Mouse (Mus musculus) ZHBTc4 (cell line): ENCODE measurements around the gene AI854703.

ENCODE experiments used
- DNase-seq: peaks from one replicate; pipeline ENCODE4 v3.0.0-alpha.2; 2011; ENCODE audit warnings: low read depth, low spot score

The AI854703 gene

DNA sequence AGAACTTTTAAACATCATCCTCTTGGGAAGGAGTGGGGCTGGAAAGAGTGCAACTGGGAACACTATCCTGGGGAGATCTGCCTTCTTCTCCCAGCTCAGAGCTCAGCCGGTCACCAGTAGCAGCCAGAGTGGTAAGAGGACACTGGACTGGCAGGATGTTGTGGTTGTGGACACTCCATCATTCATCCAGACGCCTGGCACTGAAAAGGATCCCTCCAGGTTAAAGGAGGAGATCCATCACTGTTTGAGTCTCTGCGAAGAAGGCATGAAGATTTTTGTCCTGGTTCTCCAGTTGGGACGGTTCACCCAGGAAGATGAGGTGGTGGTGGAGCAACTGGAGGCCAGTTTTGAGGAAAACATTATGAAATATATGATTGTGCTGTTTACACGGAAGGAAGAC lies 32.2 kb downstream of the AI854703 start:
- DNase-seq, result no peak

GRCm38 (mm10) chr6:48664750-48665149 lies 38.2 kb downstream of the AI854703 start:
- no peak for DNase-seq

DNA sequence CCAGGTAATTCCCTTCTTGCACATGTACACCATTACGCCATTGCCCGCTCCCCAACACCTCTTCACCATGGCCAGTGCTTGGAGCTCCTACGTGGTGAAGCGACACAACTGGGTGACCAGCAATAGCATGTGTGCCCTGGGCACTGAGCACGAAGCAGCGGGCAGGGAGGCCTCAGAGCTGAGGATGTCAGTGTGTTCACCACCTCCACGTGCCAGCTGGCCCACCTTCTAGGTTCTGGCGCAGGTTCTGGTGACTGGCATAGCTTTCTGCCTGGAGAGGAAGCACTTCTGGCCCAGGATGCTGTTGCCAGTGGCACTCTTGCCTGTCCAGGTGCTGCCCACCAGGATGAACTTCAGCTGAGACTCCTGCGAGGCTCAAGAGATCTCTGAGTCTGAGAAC lies 38.9 kb downstream of the AI854703 start:
- no peak for DNase-seq

DNA sequence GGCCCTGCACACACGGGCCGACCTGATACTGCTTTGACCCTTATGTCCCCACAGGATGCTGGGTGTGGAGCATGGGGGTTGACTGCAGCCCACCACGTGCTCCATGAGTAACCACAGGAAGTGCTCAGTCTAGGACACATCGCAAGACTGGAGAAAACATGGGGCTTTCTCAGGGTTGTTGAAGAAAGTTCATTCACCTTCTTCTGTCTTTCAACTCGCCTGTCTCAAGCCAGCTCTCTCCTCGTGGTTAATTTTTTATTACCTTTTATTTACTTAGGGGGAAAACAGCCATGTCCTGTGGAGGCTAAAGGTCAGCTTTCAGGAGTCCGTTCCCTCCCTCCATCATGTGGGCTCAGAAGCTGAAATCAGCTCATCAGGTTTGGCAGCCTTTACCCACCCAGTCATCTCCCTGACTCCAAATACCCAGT lies 39.6 kb downstream of the AI854703 start:
- DNase-seq, result no peak

DNA sequence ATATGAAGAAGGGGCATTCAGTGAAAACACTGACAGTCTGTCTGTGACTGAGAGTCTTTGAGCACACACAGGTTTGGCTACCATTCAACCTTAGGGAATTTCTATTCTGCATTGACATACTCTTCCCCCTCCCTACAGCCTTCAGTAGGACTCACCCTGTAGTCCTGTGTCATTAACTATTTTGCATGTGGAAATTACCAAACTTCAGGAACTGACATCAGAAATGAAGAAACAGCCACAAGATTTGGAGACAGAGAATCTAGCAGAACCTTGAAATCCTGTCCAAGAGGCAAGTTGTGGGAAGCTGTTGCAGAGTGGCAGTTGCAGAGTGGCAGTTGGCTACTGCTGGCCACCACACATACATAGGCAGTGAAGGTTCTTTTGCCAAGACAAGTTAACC lies 41.5 kb downstream of the AI854703 start:
- DNase-seq, result no peak

- DNase-seq, result no peak
These were observed 42.9 kb downstream of the AI854703 start for GRCm38 (mm10) chr6:48669446-48669969.

GRCm38 (mm10) chr6:48674291-48675058 lies 47.9 kb downstream of the AI854703 start:
- peak; percentile 42 for DNase-seq

DNA sequence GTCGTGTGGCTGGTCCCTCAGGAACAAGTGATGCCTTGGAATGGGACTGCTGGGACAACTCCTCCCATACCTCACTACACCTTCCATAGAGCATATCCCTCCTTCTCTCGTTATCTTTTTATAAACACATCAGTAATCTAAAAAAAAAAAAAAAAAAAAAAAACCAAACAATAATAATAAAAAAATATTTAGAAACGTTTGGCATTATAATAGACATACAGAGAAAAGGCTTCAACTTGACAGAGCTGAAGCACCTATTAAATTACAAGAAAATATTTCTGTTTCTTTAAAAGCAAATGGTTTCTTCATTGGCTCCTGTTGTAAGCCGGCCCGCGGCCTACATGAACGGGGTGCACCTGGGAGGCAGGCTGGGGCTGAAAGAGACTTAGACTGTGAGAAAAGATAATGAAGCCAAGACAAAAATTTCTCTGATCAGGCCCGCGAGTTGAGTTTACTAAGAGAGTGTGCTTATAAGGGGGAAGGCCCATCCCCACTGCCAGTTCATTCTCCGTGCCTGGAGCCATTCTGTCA lies 48.9 kb downstream of the AI854703 start:
- no peak for DNase-seq

- DNase-seq, result peak; percentile 81
These were observed 49.6 kb downstream of the AI854703 start, which contains the start of gene Gimap9 for GRCm38 (mm10) chr6:48675931-48676859. Gene Gimap9 (plus strand): TSS chr6:48676129.

GRCm38 (mm10) chr6:48676860-48677415 lies 50.4 kb downstream of the AI854703 start:
- DNase-seq, result no peak

- no peak for DNase-seq
These were observed 51.2 kb downstream of the AI854703 start for GRCm38 (mm10) chr6:48677492-48678345.

- DNase-seq, result no peak
These were observed 51.8 kb downstream of the AI854703 start for GRCm38 (mm10) chr6:48678391-48678790.

- no peak for DNase-seq
These were observed 53.1 kb downstream of the AI854703 start for GRCm38 (mm10) chr6:48679701-48680100.

- DNase-seq, result no peak
These were observed 53.9 kb downstream of the AI854703 start for GRCm38 (mm10) chr6:48680421-48680820.

GRCm38 (mm10) chr6:48681472-48682090 lies 55.0 kb downstream of the AI854703 start:
- DNase-seq, result no peak

- no peak for DNase-seq
These were observed 55.7 kb downstream of the AI854703 start for GRCm38 (mm10) chr6:48682271-48682670.
